In the genomic region with DNA sequence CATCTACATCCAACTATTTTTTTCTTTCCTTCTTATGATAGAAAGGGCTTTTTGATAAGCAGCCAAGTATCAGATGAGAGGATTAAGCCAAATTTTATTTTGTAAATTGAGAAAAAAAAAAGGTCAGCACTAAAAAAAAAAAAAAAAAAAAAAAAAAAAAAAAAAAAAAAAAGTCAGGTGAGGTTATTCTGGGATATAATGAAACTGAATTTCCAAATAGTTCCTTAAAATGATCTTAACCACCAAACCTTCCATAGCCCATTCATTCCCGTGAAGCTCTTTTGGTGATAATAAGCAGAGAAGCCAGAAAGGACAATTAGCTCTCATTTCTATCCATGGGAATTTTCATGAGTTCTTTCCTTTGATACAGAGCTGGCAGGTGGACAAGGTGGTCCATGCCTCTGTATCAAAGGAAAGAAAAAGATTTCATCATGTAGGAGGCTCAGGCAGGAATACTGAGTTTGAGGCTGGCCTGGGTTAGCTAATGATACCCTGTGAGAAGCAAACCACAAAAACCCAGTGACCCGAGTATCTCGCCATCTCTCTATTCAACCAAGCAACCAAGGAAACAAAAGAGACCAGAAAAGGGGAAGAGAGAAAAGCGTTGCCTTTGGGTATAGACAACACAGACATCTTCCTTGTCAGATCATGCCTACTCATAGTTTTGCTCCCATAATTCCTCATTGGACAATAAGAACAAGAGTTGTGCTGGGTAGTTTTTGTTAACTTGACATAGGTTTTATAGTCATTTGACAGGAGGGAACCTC, we compare ENCODE assay signal across 26 mouse cellular contexts.
DNase-seq lines count a peak whose midpoint lies in the region; ATAC-seq and TF ChIP-seq lines count a peak whose summit lies in the region.
"Had no signal": no experiment of that assay in that cellular context is flagged by ENCODE, and none has a peak within 500 bp of the region (broad histone marks: within the 10 kb centered on the region; RNA-seq: fewer than 3 reads in every experiment).

No protein-coding gene starts in this region.

- H3K4me3 ChIP-seq in MEL (ENCODE audit: control insufficient read depth in 1 of 2, insufficient read depth in 1 of 2, low read depth in 2 of 2, low read length in 2 of 2), result no peak overlapping the region
- H3K4me3 ChIP-seq: hindbrain, embryonic 13.5 days; midbrain, embryonic 13.5 days; neural tube, embryonic 15.5 days had no signal

- no peak overlapping the region for H3K9ac ChIP-seq in MEL (ENCODE audit: control insufficient read depth, low read depth, low read length, poor library complexity, severe bottlenecking)
- H3K9ac ChIP-seq: hindbrain, embryonic 13.5 days; liver, embryonic 14.5 days; lung, embryonic 14.5 days; midbrain, embryonic 13.5 days; neural tube, embryonic 15.5 days had no signal

- no peaks in the 10 kb centered on the region for H3K9me3 ChIP-seq in MEL (replicated peaks; ENCODE audit: insufficient read depth, low read length)
- H3K9me3 ChIP-seq: hindbrain, embryonic 13.5 days; midbrain, embryonic 13.5 days; neural tube, embryonic 15.5 days had no signal

- no peaks in the 10 kb centered on the region for H3K27me3 ChIP-seq in MEL (ENCODE audit: control insufficient read depth in 1 of 2, insufficient read depth in 2 of 2, low read length in 2 of 2)
- no peaks in the 10 kb centered on the region for H3K27me3 ChIP-seq in splenic B cell, adult 2 months (ENCODE audit: control insufficient read depth, insufficient read depth, low read length, poor library complexity, severe bottlenecking)
- H3K27me3 ChIP-seq: hindbrain, embryonic 13.5 days; midbrain, embryonic 13.5 days; neural tube, embryonic 15.5 days had no signal

- no peak for TF ChIP-seq RAD21 in MEL (IDR thresholded peaks at IDR 0.05; ENCODE audit: low read depth, low read length)

- peak; percentile 37 to 46; a peak in 3 of 4 replicates for ATAC-seq in hematopoietic stem cell, adult 5-6 weeks (replicated peaks in 1 of 2; ENCODE audit: insufficient read depth in 1 of 2, low FRiP score in 2 of 2, low TSS enrichment in 1 of 2, low read depth in 1 of 2, poor library complexity in 2 of 2, severe bottlenecking in 2 of 2)
- ATAC-seq: forebrain, embryonic 14.5 days; intestine, embryonic 16.5 days; midbrain, embryonic 13.5 days had no signal

- TF ChIP-seq POLR2A in MEL (IDR thresholded peaks at IDR 0.05; ENCODE audit: control insufficient read depth in 1 of 2, insufficient read depth in 1 of 2, low read depth in 1 of 2, low read length in 2 of 2, poor library complexity in 1 of 2), result no peak

- TF ChIP-seq CTCF in MEL (IDR thresholded peaks at IDR 0.05 in 2 of 3, conservative IDR thresholded peaks at IDR 0.05 in 1 of 3; ENCODE audit: control insufficient read depth in 1 of 3, insufficient read depth in 1 of 3, low read depth in 2 of 3, low read length in 3 of 3, poor library complexity in 1 of 3, severe bottlenecking in 1 of 3), result no peak

- H3K79me2 ChIP-seq in MEL (ENCODE audit: control insufficient read depth, insufficient read depth, low read length, poor library complexity), result no peaks in the 10 kb centered on the region

- peak; percentile 27 to 41 for DNase-seq in B cell, adult 2 months
- DNase-seq in MEL (ENCODE audit: low read depth, low spot score), result peak; percentile 69
- peak; percentile 74 for DNase-seq in splenic B cell, adult 2 months (ENCODE audit: low read depth, low spot score)
- DNase-seq in lung, adult 18-20 months, result no peak
- no peak for DNase-seq in lung, postnatal 10 days
- DNase-seq in urinary bladder, postnatal 10 days (ENCODE audit: low spot score), result no peak
- DNase-seq: adrenal gland, postnatal 25 days; cerebellum, adult 2 months; cerebellum, postnatal 14 days; gastrocnemius, postnatal 14 days; heart, adult 18-20 months; heart, postnatal 36 days; kidney, adult 8-10 months; kidney, postnatal 10 days; liver; lung, embryonic 14.5 days; right cerebral cortex, adult 18-20 months; spleen, adult 18-20 months; thymus, postnatal 14 days had no signal

- H3K36me3 ChIP-seq in MEL (ENCODE audit: control insufficient read depth in 1 of 2, insufficient read depth in 2 of 2, low read length in 2 of 2), result peaks cover 0 to 2% of the 10 kb centered on the region in 2 experiments; a peak in 1 of 4 replicates
- peaks cover 32% of the 10 kb centered on the region for H3K36me3 ChIP-seq in splenic B cell, adult 2 months (ENCODE audit: control insufficient read depth, insufficient read depth, low read length, poor library complexity, severe bottlenecking)
- H3K36me3 ChIP-seq: hindbrain, embryonic 13.5 days; midbrain, embryonic 13.5 days had no signal

- peaks cover 0 to 5% of the 10 kb centered on the region in 2 experiments; a peak in 2 of 4 replicates for H3K4me1 ChIP-seq in MEL (ENCODE audit: control insufficient read depth in 1 of 2, insufficient read depth in 2 of 2, low read length in 2 of 2)
- H3K4me1 ChIP-seq: hindbrain, embryonic 13.5 days; neural tube, embryonic 15.5 days had no signal

- peak; percentile 12 to 58; a peak in 2 of 4 replicates for TF ChIP-seq EP300 in MEL (IDR thresholded peaks at IDR 0.05; ENCODE audit: low read depth in 1 of 2, low read length in 2 of 2)

- H3K27ac ChIP-seq in MEL (ENCODE audit: control insufficient read depth, low read depth, low read length), result no peak overlapping the region
- H3K27ac ChIP-seq: hindbrain, embryonic 13.5 days; liver, embryonic 14.5 days; midbrain, embryonic 13.5 days; neural tube, embryonic 15.5 days had no signal

TF ChIP-seq in MEL, 35 proteins besides CTCF, POLR2A, EP300 and RAD21:
- TF ChIP-seq MAX (IDR thresholded peaks at IDR 0.05; ENCODE audit: low read length) (no peak), ZNF384 (IDR thresholded peaks at IDR 0.05; ENCODE audit: low read depth, low read length) (peak; percentile 46; the same call in 1 of the 2 replicates), POLR2AphosphoS2 (IDR thresholded peaks at IDR 0.05; ENCODE audit: low read length) (no peak), TAL1 (IDR thresholded peaks at IDR 0.05; ENCODE audit: low read length) (no peak), GATA1 (IDR thresholded peaks at IDR 0.05; ENCODE audit: low read depth, low read length) (no peak), SMC3 (IDR thresholded peaks at IDR 0.05; ENCODE audit: low read depth, low read length) (no peak), GABPA (IDR thresholded peaks at IDR 0.05; ENCODE audit: low read depth, low read length) (no peak), ETS1 (IDR thresholded peaks at IDR 0.05; ENCODE audit: low read depth, low read length) (0 out of 2 replicates have a peak, but pooled peaks have one; percentile 17), E2F4 (IDR thresholded peaks at IDR 0.05; ENCODE audit: borderline replicate concordance, low read depth, low read length) (no peak), NRF1 (IDR thresholded peaks at IDR 0.05; ENCODE audit: insufficient read depth, low read depth, low read length, poor library complexity, severe bottlenecking) (no peak), MEF2A (IDR thresholded peaks at IDR 0.05; ENCODE audit: extremely low read depth, insufficient replicate concordance, low read depth, low read length, poor library complexity, severe bottlenecking) (no peak), CHD1 (IDR thresholded peaks at IDR 0.05; ENCODE audit: low read depth, low read length) (no peak), RCOR1 (IDR thresholded peaks at IDR 0.05; ENCODE audit: low read depth, low read length) (peak; percentile 52), ZMIZ1 (IDR thresholded peaks at IDR 0.05; ENCODE audit: low read depth, low read length) (no peak), MYC (IDR thresholded peaks at IDR 0.05; ENCODE audit: low read depth, low read length) (no peak), MYB (IDR thresholded peaks at IDR 0.05; ENCODE audit: low read depth, low read length) (no peak), HCFC1 (IDR thresholded peaks at IDR 0.05; ENCODE audit: low read depth, low read length) (no peak), MXI1 (IDR thresholded peaks at IDR 0.05; ENCODE audit: low read depth, low read length) (no peak)

Comparison
In these comparisons a context has a peak if more than half of its experiments do, and no peak if none do; other contexts are left out.
1. DNase-seq: peak in B cell, adult 2 months (2 of 2), MEL (single experiment) and splenic B cell, adult 2 months (single experiment); none in lung, adult 18-20 months (0 of 2), lung, postnatal 10 days (single experiment) and urinary bladder, postnatal 10 days (single experiment).